Mouse (Mus musculus) kidney, adult 2 months (tissue): ENCODE measurements around the gene Hibch. TPM values are rescaled to one million over a fixed set of nuclear protein-coding genes. Genes with fewer than 3 reads are reported as not detected.

ENCODE experiments used
- DNase-seq: peaks from one replicate; pipeline ENCODE4 v3.0.0; 2021
- H3K27ac ChIP-seq: fragments of 200-500 bp; 2 replicates; pipeline ENCODE4 v1.5.1; 2012; ENCODE audit warnings: low read depth, low read length, control low read depth, inconsistent platforms; ENCODE audit not compliant: insufficient read depth
- H3K27me3 ChIP-seq: fragments of 200-500 bp; replicated peaks from 2 replicates; pipeline ENCODE4 v1.6.1; 2012; ENCODE audit warnings: mild to moderate bottlenecking, moderate library complexity, low read length, inconsistent platforms; ENCODE audit not compliant: control insufficient read depth, insufficient read depth
- H3K36me3 ChIP-seq: fragments of 200-500 bp; 2 replicates; pipeline ENCODE4 v1.6.1; 2012; ENCODE audit warnings: mild to moderate bottlenecking, moderate library complexity, low read length, inconsistent platforms; ENCODE audit not compliant: control insufficient read depth, insufficient read depth
- H3K4me1 ChIP-seq: fragments of 200-500 bp; 2 replicates; pipeline ENCODE4 v1.6.1; 2011; ENCODE audit warnings: low read length; ENCODE audit not compliant: control insufficient read depth, insufficient read depth
- H3K4me3 ChIP-seq: fragments of 200-500 bp; 2 replicates; pipeline ENCODE4 v1.5.1; 2011; ENCODE audit warnings: mild to moderate bottlenecking, low read depth, low read length, control low read depth; ENCODE audit not compliant: insufficient read depth
- CTCF ChIP-seq: fragments of 200-500 bp; conservative IDR thresholded peaks from 2 replicates; pipeline ENCODE4 v1.5.1; 2011; ENCODE audit warnings: low read depth, mild to moderate bottlenecking, control low read depth, low read length, moderate library complexity, mixed read lengths; ENCODE audit not compliant: insufficient read depth, insufficient read length
- POLR2A ChIP-seq: fragments of 200-500 bp; IDR thresholded peaks from one replicate; pipeline ENCODE4 v1.6.1; 2011; ENCODE audit warnings: low read depth, low read length, control low read depth
- WGBS: fragments of 180-500 bp; shearing (Covaris S2); methylation state at CpG from one replicate; pipeline ENCODE4 v1.1.7; 2018; 5-methylcytosine and 5-hydroxymethylcytosine counted together
- polyA plus RNA-seq: library from polyadenylated mRNA; depleted of rRNA; stranded (reverse); fragments of >200 nt; gene quantifications from 2 replicates; pipeline ENCODE4 v1.2.3, GENCODE M21; 2012

The Hibch gene
- polyA plus RNA-seq, 1 experiment: 39.2 TPM

- 73% methylated on average over 5 of the region's 5 CpGs for WGBS
- H3K27me3 ChIP-seq: no peaks in the 10 kb centered on the region
- DNase-seq: no peak
- H3K4me1 ChIP-seq: 0 out of 2 replicates have a peak, but pooled peaks cover 4% of the 10 kb centered on the region
- TF ChIP-seq CTCF: no peak
- no peak for TF ChIP-seq POLR2A
- no peak overlapping the region for H3K27ac ChIP-seq
- no peak overlapping the region for H3K4me3 ChIP-seq
- no peaks in the 10 kb centered on the region for H3K36me3 ChIP-seq
Observed at GRCm38 (mm10) chr1:52802406-52802975, 42.2 kb upstream of the Hibch start.

- H3K4me1 ChIP-seq: 0 out of 2 replicates have a peak, but pooled peaks cover 7% of the 10 kb centered on the region
- 54% methylated on average over 1 of the region's 1 CpGs for WGBS
- H3K27ac ChIP-seq: no peak overlapping the region
- TF ChIP-seq POLR2A (no peak), CTCF (no peak)
- peak; percentile 69 for DNase-seq
- H3K27me3 ChIP-seq: no peaks in the 10 kb centered on the region
- no peaks in the 10 kb centered on the region for H3K36me3 ChIP-seq
- H3K4me3 ChIP-seq: no peak overlapping the region
Observed at GRCm38 (mm10) chr1:52805041-52805440, 39.7 kb upstream of the Hibch start.

GRCm38 (mm10) chr1:52808456-52808855, 36.3 kb upstream of the Hibch start:
- Histone ChIP-seq H3K27me3 (no peaks in the 10 kb centered on the region), H3K27ac (no peak overlapping the region), H3K4me1 (0 out of 2 replicates have a peak, but pooled peaks cover 3% of the 10 kb centered on the region), H3K36me3 (no peaks in the 10 kb centered on the region), H3K4me3 (no peak overlapping the region)
- no peak for DNase-seq
- 84% methylated on average over 6 of the region's 6 CpGs for WGBS
- no peak for TF ChIP-seq CTCF
- TF ChIP-seq POLR2A: no peak

DNA sequence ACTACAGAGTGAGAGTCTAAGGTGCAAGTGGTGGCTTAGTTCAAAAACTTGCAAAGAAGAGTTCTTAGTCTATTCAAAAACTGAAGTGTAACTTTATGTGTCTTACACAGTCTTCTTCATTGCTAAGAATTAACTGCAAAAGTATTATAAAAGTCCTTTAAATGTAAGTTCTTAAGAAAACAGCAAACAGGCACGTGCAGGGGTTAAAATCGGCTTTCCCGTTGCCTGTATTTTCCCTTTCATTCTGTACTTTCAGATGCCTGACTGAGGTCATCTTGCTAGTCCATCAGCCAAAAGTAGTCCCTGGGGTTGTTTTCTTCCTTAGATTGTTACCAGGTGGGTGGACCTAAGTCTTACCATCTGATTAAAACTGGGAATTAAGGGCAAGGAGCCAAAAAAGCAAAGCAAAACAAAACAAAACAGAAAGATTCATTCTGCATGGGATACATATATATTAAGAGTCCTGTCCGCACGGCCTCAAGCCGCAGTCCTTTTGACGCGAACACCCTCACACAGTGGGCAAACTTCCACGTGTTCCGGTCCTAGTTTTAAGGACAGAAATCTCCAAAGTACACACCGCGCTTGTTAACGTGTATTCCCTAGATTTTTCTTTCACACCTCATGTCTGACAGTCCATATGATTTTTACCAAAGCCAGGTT, 28.4 kb upstream of the Hibch start:
- H3K27me3 ChIP-seq: no peaks in the 10 kb centered on the region
- no peak for TF ChIP-seq POLR2A
- TF ChIP-seq CTCF: no peak
- 38% methylated on average over 13 of the region's 13 CpGs for WGBS
- no peaks in the 10 kb centered on the region for H3K36me3 ChIP-seq
- peak overlapping the region; percentile 73 for H3K4me3 ChIP-seq
- no peaks in the 10 kb centered on the region for H3K4me1 ChIP-seq
- H3K27ac ChIP-seq: peak overlapping the region; percentile 16; the same call in 1 of the 2 replicates
- DNase-seq: peak; percentile 61

DNA sequence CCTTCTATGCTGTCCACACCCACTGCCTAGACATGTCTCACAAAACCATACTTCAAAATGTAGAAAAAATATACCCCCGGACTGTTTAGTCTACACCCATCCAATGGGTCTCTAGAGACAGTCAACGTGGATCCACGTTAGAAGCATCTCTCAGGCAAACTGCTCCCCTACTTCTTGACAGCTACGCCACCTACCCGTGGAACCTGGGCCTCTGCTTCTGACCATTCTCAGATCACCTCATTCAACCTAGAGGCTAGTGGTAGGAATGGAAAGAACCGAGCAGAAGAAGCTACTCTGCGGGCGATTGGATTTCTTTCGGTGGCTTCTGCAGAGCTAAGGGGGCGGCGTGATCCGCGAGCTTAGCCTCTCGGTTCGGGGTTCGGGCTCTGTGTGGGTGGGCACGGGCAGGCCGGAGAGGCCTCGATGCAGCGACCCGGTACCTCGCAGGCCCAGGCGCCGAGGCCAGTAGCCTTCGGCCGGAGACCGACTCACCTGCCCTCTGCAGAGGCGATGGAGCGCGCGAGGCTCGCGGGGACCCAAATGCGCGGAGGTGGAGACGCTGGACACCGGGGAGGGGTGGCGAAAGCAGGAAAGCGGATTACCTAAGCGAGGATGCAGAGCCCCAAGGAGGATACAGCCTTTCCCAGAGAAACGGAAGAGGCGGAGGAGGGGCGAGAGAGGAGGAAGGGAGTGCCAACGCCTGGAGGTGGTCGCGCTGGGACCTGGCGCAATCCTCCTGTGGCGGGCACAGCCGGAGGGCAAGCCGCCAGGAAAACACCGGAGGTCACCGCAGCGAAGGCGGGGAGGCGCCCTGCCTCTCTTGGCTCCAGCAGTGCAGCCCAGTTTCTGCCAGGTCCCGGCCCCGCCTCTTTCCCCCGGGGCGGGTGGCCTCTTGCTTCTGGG, 27.6 kb upstream of the Hibch start, which contains the start of gene Inpp1:
Gene Inpp1 (minus strand): TSS at position 779 of the 903 bp plus-strand sequence.
- peak; percentile 94 for DNase-seq
- Histone ChIP-seq H3K27me3 (no peaks in the 10 kb centered on the region), H3K4me1 (no peaks in the 10 kb centered on the region), H3K4me3 (peak within 1 kb of the TSS; percentile 73), H3K27ac (peak within 1 kb of the TSS; percentile 64), H3K36me3 (no peaks in the 10 kb centered on the region)
- 1% methylated on average over 59 of the region's 59 CpGs for WGBS
- TF ChIP-seq CTCF (peak; percentile 77), POLR2A (no peak)

- no peaks in the 10 kb centered on the region for H3K27me3 ChIP-seq
- DNase-seq: no peak
- no peaks in the 10 kb centered on the region for H3K4me1 ChIP-seq
- no peak overlapping the region for H3K27ac ChIP-seq
- peak overlapping the region; percentile 73 for H3K4me3 ChIP-seq
- H3K36me3 ChIP-seq: no peaks in the 10 kb centered on the region
- TF ChIP-seq POLR2A (no peak), CTCF (no peak)
- 4% methylated on average over 7 of the region's 7 CpGs for WGBS
Observed at GRCm38 (mm10) chr1:52817813-52818147, 26.9 kb upstream of the Hibch start.

- DNase-seq: no peak
- H3K27me3 ChIP-seq: no peaks in the 10 kb centered on the region
- TF ChIP-seq POLR2A: no peak
- TF ChIP-seq CTCF: no peak
- 97% methylated on average over 3 of the region's 3 CpGs for WGBS
- no peak overlapping the region for H3K4me3 ChIP-seq
- no peaks in the 10 kb centered on the region for H3K36me3 ChIP-seq
- no peaks in the 10 kb centered on the region; the same call in 1 of the 2 replicates for H3K4me1 ChIP-seq
- no peak overlapping the region for H3K27ac ChIP-seq
Observed at GRCm38 (mm10) chr1:52839099-52839498, 5.6 kb upstream of the Hibch start.
